Mouse (Mus musculus): Measurements from ENCODE around the gene Fam229a. TPM values are rescaled to one million over a fixed set of nuclear protein-coding genes. Genes with fewer than 3 reads are reported as not detected.

Gene Fam229a
- polyA plus RNA-seq, 1 experiment from 2014 or later, result 0.36 TPM

DNA sequence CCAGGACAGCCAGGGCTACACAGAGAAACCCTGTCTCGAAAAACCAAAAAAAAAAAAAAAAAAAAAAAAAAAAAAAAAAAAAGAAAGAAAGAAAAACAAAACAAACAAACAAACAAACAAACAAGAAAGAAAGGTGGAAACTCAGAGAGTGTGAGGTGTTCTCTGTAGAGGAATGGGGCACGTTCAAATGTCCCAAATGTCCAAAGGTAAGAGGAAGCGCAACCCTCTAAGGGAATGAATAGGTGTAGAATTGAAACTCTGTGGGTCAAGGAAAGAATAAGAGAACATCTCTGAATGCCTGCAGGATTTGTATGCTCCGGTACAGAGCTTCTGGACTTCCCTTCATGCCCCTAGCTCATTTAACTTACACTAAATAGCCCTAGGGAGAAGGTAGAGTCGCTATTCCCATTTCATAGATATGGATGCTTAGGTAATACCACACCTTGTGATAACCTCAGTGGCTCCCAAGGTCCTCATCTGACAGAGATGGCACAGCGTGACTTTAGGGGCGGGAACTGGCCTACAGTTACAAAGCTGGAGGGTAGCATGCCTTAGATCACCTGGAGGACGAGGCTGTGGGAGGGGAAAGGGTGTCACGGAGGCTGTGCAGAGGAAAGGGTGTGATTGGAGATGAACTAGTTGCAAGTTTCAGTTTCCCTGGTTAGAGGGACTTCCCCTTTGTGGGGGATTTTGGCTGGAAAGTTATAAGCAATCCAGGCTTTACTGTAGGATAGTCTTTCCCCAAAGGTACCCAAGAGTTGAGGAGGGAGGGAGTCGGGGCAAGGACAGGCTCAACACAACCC lies 16.6 kb downstream of the Fam229a start:
- TF ChIP-seq EP300 (optimal IDR thresholded peaks at IDR 0.05), result no peak
- TF ChIP-seq CTCF (IDR thresholded peaks at IDR 0.05; ENCODE audit: low read depth), result no peak
- Histone ChIP-seq H3K36me3 (ENCODE audit: control insufficient read depth, insufficient read depth, low read length) (no peaks in the 10 kb centered on the region), H3K4me1 (replicated peaks; ENCODE audit: control insufficient read depth, insufficient read depth) (peaks cover 7% of the 10 kb centered on the region), H3K9ac (ENCODE audit: low read length) (no peak overlapping the region), H3K27ac (replicated peaks) (no peak overlapping the region), H3K4me2 (replicated peaks; ENCODE audit: low read depth) (no peak overlapping the region), H3K9me3 (ENCODE audit: control insufficient read depth, low read length) (no peaks in the 10 kb centered on the region), H3K27me3 (ENCODE audit: control insufficient read depth, insufficient read depth, low read length) (no peaks in the 10 kb centered on the region), H3K4me3 (ENCODE audit: low read depth, low read length) (no peak overlapping the region)
- WGBS, result 58% methylated on average over 9 of the region's 10 CpGs
- DNase-seq (ENCODE audit: low spot score) (no peak), ATAC-seq (ENCODE audit: low FRiP score, low TSS enrichment) (no peak)

DNA sequence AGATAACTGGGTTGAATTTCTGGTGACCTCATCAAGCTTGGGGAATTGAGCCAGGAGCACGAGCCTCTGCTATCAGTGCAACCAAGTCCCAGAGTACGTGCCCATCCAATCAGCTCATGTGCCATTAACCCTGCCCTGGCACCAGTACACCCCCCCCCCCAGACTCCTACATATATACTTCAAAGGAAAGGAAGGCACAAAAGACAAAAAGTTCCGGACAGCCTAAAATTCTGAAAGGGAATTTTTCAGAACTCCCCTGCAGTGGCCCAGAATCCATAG lies 17.2 kb downstream of the Fam229a start:
- ATAC-seq (ENCODE audit: low FRiP score, low TSS enrichment), result no peak
- H3K9ac ChIP-seq (ENCODE audit: low read length), result no peak overlapping the region
- 51% methylated on average over 3 of the region's 3 CpGs for whole genome bisulfite sequencing

GRCm38 (mm10) chr4:129508834-129509600 lies 18.0 kb downstream of the Fam229a start:
- 59% methylated on average over 15 of the region's 15 CpGs for WGBS
- Histone ChIP-seq H3K36me3 (ENCODE audit: control insufficient read depth, insufficient read depth, low read length) (no peaks in the 10 kb centered on the region), H3K4me1 (replicated peaks; ENCODE audit: control insufficient read depth, insufficient read depth) (0 out of 2 replicates have a peak, but pooled peaks cover 3% of the 10 kb centered on the region), H3K9me3 (ENCODE audit: control insufficient read depth, low read length) (no peaks in the 10 kb centered on the region), H3K4me3 (ENCODE audit: low read depth, low read length) (no peak overlapping the region), H3K9ac (ENCODE audit: low read length) (no peak overlapping the region), H3K27ac (replicated peaks) (no peak overlapping the region), H3K27me3 (ENCODE audit: control insufficient read depth, insufficient read depth, low read length) (no peaks in the 10 kb centered on the region), H3K4me2 (replicated peaks; ENCODE audit: low read depth) (no peak overlapping the region)
- no peak for TF ChIP-seq CTCF (IDR thresholded peaks at IDR 0.05; ENCODE audit: low read depth)
- no peak for TF ChIP-seq EP300 (optimal IDR thresholded peaks at IDR 0.05)
- ATAC-seq (ENCODE audit: low FRiP score, low TSS enrichment) (no peak), DNase-seq (ENCODE audit: low spot score) (peak; percentile 51)

More for the DNA sequence above, 17.2 kb downstream of the Fam229a start:
- Histone ChIP-seq H3K27ac (replicated peaks) (no peak overlapping the region), H3K4me1 (replicated peaks; ENCODE audit: control insufficient read depth, insufficient read depth) (peaks cover 5% of the 10 kb centered on the region), H3K4me3 (ENCODE audit: low read depth, low read length) (no peak overlapping the region), H3K4me2 (replicated peaks; ENCODE audit: low read depth) (no peak overlapping the region), H3K27me3 (ENCODE audit: control insufficient read depth, insufficient read depth, low read length) (no peaks in the 10 kb centered on the region), H3K9me3 (ENCODE audit: control insufficient read depth, low read length) (no peaks in the 10 kb centered on the region), H3K36me3 (ENCODE audit: control insufficient read depth, insufficient read depth, low read length) (no peaks in the 10 kb centered on the region)
- TF ChIP-seq EP300 (optimal IDR thresholded peaks at IDR 0.05), result no peak
- no peak for TF ChIP-seq CTCF (IDR thresholded peaks at IDR 0.05; ENCODE audit: low read depth)
- no peak for DNase-seq (ENCODE audit: low spot score)

DNA sequence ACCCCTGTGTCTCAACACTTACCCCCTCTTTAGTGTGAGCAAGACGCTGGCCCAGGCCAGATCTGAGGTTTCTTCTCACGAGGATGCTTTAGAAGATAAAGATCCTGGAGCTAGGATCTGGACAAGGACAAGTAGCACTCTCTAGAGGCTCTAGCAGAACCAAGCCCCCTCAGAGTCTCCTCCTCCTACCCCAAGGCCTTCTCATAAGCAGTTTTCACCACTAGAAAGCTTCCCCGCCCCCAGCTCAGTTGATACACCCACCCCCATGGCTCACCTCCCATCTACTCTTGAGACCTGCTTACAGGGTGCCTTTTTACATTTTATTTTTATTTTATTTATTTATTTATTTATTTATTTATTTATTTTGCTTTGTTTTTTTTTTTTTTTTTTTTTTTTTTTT lies 18.7 kb downstream of the Fam229a start:
- TF ChIP-seq CTCF (IDR thresholded peaks at IDR 0.05; ENCODE audit: low read depth) (no peak), EP300 (optimal IDR thresholded peaks at IDR 0.05) (no peak)
- Histone ChIP-seq H3K36me3 (ENCODE audit: control insufficient read depth, insufficient read depth, low read length) (no peaks in the 10 kb centered on the region), H3K4me2 (replicated peaks; ENCODE audit: low read depth) (no peak overlapping the region), H3K4me3 (ENCODE audit: low read depth, low read length) (no peak overlapping the region), H3K27ac (replicated peaks) (no peak overlapping the region), H3K9ac (ENCODE audit: low read length) (no peak overlapping the region), H3K4me1 (replicated peaks; ENCODE audit: control insufficient read depth, insufficient read depth) (0 out of 2 replicates have a peak, but pooled peaks cover 3% of the 10 kb centered on the region), H3K9me3 (ENCODE audit: control insufficient read depth, low read length) (no peaks in the 10 kb centered on the region), H3K27me3 (ENCODE audit: control insufficient read depth, insufficient read depth, low read length) (no peaks in the 10 kb centered on the region)
- 81% methylated on average over 3 of the region's 3 CpGs for WGBS
- DNase-seq (ENCODE audit: low spot score), result no peak
- ATAC-seq (ENCODE audit: low FRiP score, low TSS enrichment), result no peak

- no peak overlapping the region for H3K4me3 ChIP-seq (ENCODE audit: low read depth, low read length)
- no peak for ATAC-seq (ENCODE audit: low FRiP score, low TSS enrichment)
- H3K9ac ChIP-seq (ENCODE audit: low read length), result no peak overlapping the region
- no peaks in the 10 kb centered on the region for H3K36me3 ChIP-seq (ENCODE audit: control insufficient read depth, insufficient read depth, low read length)
- H3K27ac ChIP-seq (replicated peaks), result no peak overlapping the region
- no peak for TF ChIP-seq EP300 (optimal IDR thresholded peaks at IDR 0.05)
- no peak for TF ChIP-seq CTCF (IDR thresholded peaks at IDR 0.05; ENCODE audit: low read depth)
- 48% methylated on average over 6 of the region's 6 CpGs for WGBS
- H3K4me2 ChIP-seq (replicated peaks; ENCODE audit: low read depth), result no peak overlapping the region
- H3K9me3 ChIP-seq (ENCODE audit: control insufficient read depth, low read length), result no peaks in the 10 kb centered on the region
- no peak for DNase-seq (ENCODE audit: low spot score)
- H3K27me3 ChIP-seq (ENCODE audit: control insufficient read depth, insufficient read depth, low read length), result no peaks in the 10 kb centered on the region
- 0 out of 2 replicates have a peak, but pooled peaks cover 3% of the 10 kb centered on the region for H3K4me1 ChIP-seq (replicated peaks; ENCODE audit: control insufficient read depth, insufficient read depth)
Observed at GRCm38 (mm10) chr4:129510723-129511412, 19.9 kb downstream of the Fam229a start.
